Mouse (Mus musculus): ENCODE data around the gene Cbwd1. TPM values are rescaled to one million over a fixed set of nuclear protein-coding genes. Genes with fewer than 3 reads are reported as not detected.

The Cbwd1 gene
- polyA plus RNA-seq, 1 experiment from 2014 or later, result 20.7 TPM

DNA sequence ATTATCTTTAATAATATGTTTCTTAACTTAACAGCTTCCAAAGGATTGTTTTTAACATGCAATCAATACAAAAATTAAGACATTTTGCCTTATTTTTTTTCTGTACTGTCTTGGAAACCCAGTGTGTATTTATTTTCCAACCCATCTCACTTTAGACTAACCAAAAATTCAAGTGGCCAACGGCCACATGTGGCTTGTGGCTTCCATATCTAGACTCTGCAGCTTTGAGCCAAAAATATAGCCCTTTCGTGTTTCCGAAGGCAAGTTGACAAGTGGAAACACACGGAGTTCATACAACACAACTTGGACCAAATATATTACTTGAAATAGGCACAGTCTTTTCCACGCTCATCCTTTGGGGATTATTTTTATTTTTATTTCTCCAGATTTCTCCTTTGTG is 37.2 kb upstream of the Cbwd1 start:
- H3K4me3 ChIP-seq (ENCODE audit: low read depth, low read length), result no peak overlapping the region
- H3K27ac ChIP-seq (ENCODE audit: low read depth, low read length), result no peak overlapping the region
- no peak overlapping the region for H3K4me2 ChIP-seq (ENCODE audit: low read depth)
- no peak overlapping the region for H3K9ac ChIP-seq (ENCODE audit: low read length)
- WGBS, result 75% methylated on average over 5 of the region's 5 CpGs
- H3K4me1 ChIP-seq (ENCODE audit: control insufficient read depth, insufficient read depth, low read length), result no peaks in the 10 kb centered on the region
- H3K36me3 ChIP-seq (ENCODE audit: control insufficient read depth, insufficient read depth, low read length), result no peaks in the 10 kb centered on the region
- H3K27me3 ChIP-seq (ENCODE audit: control insufficient read depth, insufficient read depth, low read length), result peaks cover 35% of the 10 kb centered on the region
- no peak for DNase-seq (ENCODE audit: low spot score)
- ATAC-seq (ENCODE audit: insufficient read depth, low FRiP score, low TSS enrichment), result no peak
- no peaks in the 10 kb centered on the region for H3K9me3 ChIP-seq (ENCODE audit: control insufficient read depth, low read length)

DNA sequence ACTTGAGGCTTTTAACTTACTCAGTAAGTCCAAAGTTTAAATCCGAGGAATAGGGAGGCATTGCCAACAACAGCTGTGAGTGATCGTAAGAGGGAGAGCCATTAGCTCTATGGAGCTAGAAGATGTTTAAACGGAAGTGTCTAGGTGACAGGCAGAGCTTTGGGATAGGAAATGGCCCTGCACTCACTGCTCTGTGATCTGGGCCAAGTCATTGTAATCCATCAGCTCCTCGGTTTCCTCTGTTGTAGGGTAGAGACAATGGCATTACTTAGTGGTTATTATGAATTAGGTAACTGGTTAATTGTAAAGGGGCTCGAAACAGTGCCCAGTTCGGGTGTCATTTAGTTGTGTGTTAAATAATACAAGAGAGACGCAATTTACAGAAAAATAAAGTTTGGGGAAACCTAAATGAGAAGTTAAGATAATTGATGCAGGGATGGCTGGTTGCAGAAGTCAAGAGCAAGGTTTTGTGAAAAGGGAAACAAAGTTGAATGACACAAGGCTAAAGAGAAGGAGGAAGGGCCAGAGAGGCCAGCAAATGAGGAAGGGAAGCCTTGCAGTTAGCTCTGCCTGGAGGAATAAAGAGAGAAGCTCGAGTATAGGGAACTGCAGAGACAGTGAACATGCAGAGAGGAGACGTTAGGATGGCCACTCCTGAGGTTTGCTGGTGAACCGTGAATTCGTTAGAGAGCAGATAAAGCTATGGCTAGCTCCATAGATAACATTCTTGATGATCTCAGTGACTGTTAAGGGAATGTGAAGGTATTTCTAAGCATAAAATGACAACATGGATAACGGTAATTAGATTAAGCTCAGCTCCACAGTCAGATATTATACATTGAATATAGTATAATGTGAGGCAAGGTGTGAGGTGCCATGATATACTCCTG is 35.6 kb upstream of the Cbwd1 start:
- H3K4me2 ChIP-seq (ENCODE audit: low read depth), result no peak overlapping the region
- no peak overlapping the region for H3K9ac ChIP-seq (ENCODE audit: low read length)
- no peak overlapping the region for H3K27ac ChIP-seq (ENCODE audit: low read depth, low read length)
- H3K9me3 ChIP-seq (ENCODE audit: control insufficient read depth, low read length), result no peaks in the 10 kb centered on the region
- WGBS, result 72% methylated on average over 12 of the region's 12 CpGs
- H3K27me3 ChIP-seq (ENCODE audit: control insufficient read depth, insufficient read depth, low read length), result peaks cover 35% of the 10 kb centered on the region
- H3K4me3 ChIP-seq (ENCODE audit: low read depth, low read length), result no peak overlapping the region
- H3K36me3 ChIP-seq (ENCODE audit: control insufficient read depth, insufficient read depth, low read length), result no peaks in the 10 kb centered on the region
- H3K4me1 ChIP-seq (ENCODE audit: control insufficient read depth, insufficient read depth, low read length), result no peaks in the 10 kb centered on the region
- DNase-seq (ENCODE audit: low spot score) (no peak), ATAC-seq (ENCODE audit: insufficient read depth, low FRiP score, low TSS enrichment) (no peak)

DNA sequence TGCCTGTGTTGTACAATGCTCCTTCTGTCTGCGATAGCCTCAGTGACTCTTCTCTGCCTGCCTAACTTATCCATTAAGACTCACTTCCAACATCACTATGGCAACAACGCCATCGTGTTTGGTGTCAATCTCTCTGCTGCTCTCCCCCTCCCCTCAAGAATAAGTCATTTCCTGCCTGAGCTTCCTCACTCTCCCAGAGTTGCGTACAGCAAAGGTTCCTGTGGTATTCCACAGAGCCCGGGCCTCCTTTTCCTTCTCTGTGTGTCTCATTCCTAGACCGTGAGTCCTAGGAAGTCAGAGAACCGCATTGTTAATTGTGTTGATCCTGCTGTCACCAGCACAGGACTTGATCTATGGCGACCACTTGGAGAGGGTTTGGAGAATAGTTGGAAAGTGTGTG is 33.5 kb upstream of the Cbwd1 start:
- Histone ChIP-seq H3K27ac (ENCODE audit: low read depth, low read length) (no peak overlapping the region), H3K4me3 (ENCODE audit: low read depth, low read length) (no peak overlapping the region), H3K9ac (ENCODE audit: low read length) (no peak overlapping the region), H3K4me2 (ENCODE audit: low read depth) (no peak overlapping the region), H3K4me1 (ENCODE audit: control insufficient read depth, insufficient read depth, low read length) (no peaks in the 10 kb centered on the region), H3K27me3 (ENCODE audit: control insufficient read depth, insufficient read depth, low read length) (peaks cover 20% of the 10 kb centered on the region), H3K9me3 (ENCODE audit: control insufficient read depth, low read length) (no peaks in the 10 kb centered on the region), H3K36me3 (ENCODE audit: control insufficient read depth, insufficient read depth, low read length) (no peaks in the 10 kb centered on the region)
- 42% methylated on average over 8 of the region's 8 CpGs for WGBS
- DNase-seq (ENCODE audit: low spot score) (no peak), ATAC-seq (ENCODE audit: insufficient read depth, low FRiP score, low TSS enrichment) (no peak)

DNA sequence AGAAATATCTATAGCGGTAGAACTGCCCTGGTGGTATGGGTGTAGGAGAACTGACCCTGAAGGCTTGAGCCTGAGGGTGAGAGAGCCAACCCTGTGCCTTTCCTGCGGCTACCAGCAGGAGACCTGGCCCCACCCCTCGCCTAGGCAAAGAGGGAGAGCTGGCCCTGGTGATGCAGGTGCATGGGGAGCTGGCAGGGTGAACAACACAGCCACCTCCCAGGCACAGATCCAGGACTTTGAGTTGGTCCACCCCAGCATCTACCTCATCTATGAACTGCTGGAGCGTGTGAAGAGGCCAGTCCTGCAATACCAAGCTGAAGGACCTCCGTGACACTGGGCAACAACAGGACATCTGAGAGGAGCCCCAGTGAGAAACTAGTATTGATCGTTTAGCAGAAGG is 32.1 kb upstream of the Cbwd1 start:
- ATAC-seq (ENCODE audit: insufficient read depth, low FRiP score, low TSS enrichment), result no peak
- 65% methylated on average over 6 of the region's 6 CpGs for WGBS
- no peak for DNase-seq (ENCODE audit: low spot score)
- no peak overlapping the region for H3K4me2 ChIP-seq (ENCODE audit: low read depth)
- no peaks in the 10 kb centered on the region for H3K9me3 ChIP-seq (ENCODE audit: control insufficient read depth, low read length)
- H3K27ac ChIP-seq (ENCODE audit: low read depth, low read length), result no peak overlapping the region
- no peaks in the 10 kb centered on the region for H3K4me1 ChIP-seq (ENCODE audit: control insufficient read depth, insufficient read depth, low read length)
- H3K9ac ChIP-seq (ENCODE audit: low read length), result no peak overlapping the region
- no peaks in the 10 kb centered on the region for H3K36me3 ChIP-seq (ENCODE audit: control insufficient read depth, insufficient read depth, low read length)
- peaks cover 6% of the 10 kb centered on the region; the same call in 1 of the 2 replicates for H3K27me3 ChIP-seq (ENCODE audit: control insufficient read depth, insufficient read depth, low read length)
- no peak overlapping the region for H3K4me3 ChIP-seq (ENCODE audit: low read depth, low read length)

DNA sequence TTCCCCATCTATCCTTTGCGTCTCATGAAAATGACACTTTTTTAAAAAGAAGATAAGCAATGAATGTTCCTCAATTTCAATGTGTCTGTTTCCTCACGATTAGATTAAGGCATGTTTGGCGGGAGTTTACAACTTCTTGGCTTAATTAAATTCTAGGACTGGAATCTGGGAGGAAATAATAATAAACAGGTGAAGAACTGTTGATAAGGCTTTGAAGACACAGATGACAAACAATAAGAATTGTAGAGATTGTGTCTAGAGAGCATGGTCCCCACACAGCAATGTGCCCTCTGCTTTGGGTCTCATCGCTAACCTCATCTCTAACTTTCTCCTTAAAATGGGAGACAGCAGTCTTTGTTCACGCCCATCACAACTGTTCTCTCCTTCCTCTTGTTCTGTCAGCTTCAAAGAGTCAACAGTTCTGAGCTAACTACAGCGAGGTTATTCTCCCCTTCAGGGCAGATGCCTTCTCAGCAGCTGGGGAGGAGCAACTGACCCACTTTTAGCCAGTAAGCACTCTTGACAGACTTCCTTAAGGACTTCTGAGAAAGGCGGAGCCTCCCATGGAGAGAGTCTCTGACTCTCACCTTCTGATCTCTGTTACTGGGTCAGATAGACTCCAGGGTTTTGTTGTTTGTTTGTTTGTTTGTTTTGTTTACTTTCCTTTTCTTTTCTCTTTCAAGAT is 28.9 kb upstream of the Cbwd1 start:
- DNase-seq (ENCODE audit: low spot score) (no peak), ATAC-seq (ENCODE audit: insufficient read depth, low FRiP score, low TSS enrichment) (no peak)
- Histone ChIP-seq H3K27me3 (ENCODE audit: control insufficient read depth, insufficient read depth, low read length) (no peaks in the 10 kb centered on the region), H3K9me3 (ENCODE audit: control insufficient read depth, low read length) (no peaks in the 10 kb centered on the region), H3K4me3 (ENCODE audit: low read depth, low read length) (no peak overlapping the region), H3K4me1 (ENCODE audit: control insufficient read depth, insufficient read depth, low read length) (no peaks in the 10 kb centered on the region), H3K36me3 (ENCODE audit: control insufficient read depth, insufficient read depth, low read length) (no peaks in the 10 kb centered on the region), H3K9ac (ENCODE audit: low read length) (no peak overlapping the region), H3K4me2 (ENCODE audit: low read depth) (no peak overlapping the region), H3K27ac (ENCODE audit: low read depth, low read length) (no peak overlapping the region)
- 79% methylated on average over 7 of the region's 7 CpGs for WGBS

DNA sequence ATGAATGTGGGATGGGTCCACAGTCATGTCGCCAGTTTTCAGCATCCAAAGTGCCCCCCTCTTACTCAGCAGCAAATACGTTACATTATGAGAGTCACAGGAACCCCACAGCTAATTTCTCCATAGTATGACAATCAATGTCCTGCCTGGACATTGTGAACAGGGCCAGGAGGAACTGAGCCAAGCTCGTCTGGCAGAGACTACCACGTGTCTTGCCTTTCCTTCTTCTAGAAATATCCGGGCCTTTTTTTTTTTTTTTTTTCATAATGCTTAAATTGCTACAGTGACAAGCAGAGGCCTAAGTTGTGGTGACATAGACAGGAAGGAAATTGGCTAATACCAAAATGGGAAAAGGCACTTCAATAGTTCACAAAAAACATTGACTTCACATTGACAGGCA is 27.4 kb upstream of the Cbwd1 start:
- Histone ChIP-seq H3K4me1 (ENCODE audit: control insufficient read depth, insufficient read depth, low read length) (no peaks in the 10 kb centered on the region), H3K9me3 (ENCODE audit: control insufficient read depth, low read length) (no peaks in the 10 kb centered on the region), H3K4me3 (ENCODE audit: low read depth, low read length) (no peak overlapping the region), H3K27ac (ENCODE audit: low read depth, low read length) (no peak overlapping the region), H3K4me2 (ENCODE audit: low read depth) (no peak overlapping the region), H3K9ac (ENCODE audit: low read length) (no peak overlapping the region), H3K36me3 (ENCODE audit: control insufficient read depth, insufficient read depth, low read length) (no peaks in the 10 kb centered on the region), H3K27me3 (ENCODE audit: control insufficient read depth, insufficient read depth, low read length) (no peaks in the 10 kb centered on the region)
- 89% methylated on average over 5 of the region's 5 CpGs for WGBS
- DNase-seq (ENCODE audit: low spot score) (no peak), ATAC-seq (ENCODE audit: insufficient read depth, low FRiP score, low TSS enrichment) (no peak)

DNA sequence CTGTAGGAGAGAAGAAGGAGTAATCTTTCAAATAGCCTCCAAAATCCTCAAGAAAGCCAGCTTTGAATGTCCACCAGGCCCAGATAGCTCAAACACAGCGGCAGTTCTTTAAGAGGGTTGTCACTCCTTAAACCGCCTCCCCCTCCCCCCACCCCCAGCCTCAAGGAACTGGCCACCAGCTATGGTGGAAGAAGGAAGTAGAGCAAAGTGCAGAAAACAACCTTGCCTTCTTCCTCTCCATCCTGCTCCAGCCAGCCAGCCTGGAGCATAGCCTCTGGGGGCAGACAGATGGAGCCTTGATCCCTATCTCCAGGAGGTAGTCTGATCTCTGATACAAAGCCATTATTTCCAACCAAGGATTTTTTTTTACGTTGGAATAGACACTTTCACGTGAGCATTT is 25.9 kb upstream of the Cbwd1 start:
- Histone ChIP-seq H3K4me2 (ENCODE audit: low read depth) (no peak overlapping the region), H3K27ac (ENCODE audit: low read depth, low read length) (no peak overlapping the region), H3K9me3 (ENCODE audit: control insufficient read depth, low read length) (no peaks in the 10 kb centered on the region), H3K9ac (ENCODE audit: low read length) (no peak overlapping the region), H3K4me1 (ENCODE audit: control insufficient read depth, insufficient read depth, low read length) (no peaks in the 10 kb centered on the region), H3K4me3 (ENCODE audit: low read depth, low read length) (no peak overlapping the region), H3K27me3 (ENCODE audit: control insufficient read depth, insufficient read depth, low read length) (no peaks in the 10 kb centered on the region), H3K36me3 (ENCODE audit: control insufficient read depth, insufficient read depth, low read length) (no peaks in the 10 kb centered on the region)
- DNase-seq (ENCODE audit: low spot score) (no peak), ATAC-seq (ENCODE audit: insufficient read depth, low FRiP score, low TSS enrichment) (no peak)
- 76% methylated on average over 4 of the region's 4 CpGs for WGBS

DNA sequence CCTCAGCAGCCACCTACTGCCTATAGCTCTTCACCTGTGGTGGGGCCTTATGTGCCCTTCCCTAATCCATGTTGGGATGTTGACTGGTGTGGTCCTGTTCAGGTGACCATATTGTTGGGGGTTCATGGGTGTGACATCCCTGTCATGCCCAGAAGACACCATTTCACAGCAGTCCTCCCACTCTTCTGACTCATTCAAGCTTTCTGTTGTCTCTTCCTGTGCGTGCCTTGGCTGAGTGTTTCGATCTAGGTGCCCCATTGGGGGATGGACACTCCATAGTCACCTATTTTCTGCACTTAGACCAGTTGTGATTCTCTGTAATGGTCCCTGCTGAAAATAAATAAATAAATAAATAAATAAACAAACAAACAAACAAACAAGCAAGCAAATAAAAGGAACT is 23.6 kb upstream of the Cbwd1 start:
- WGBS, result 96% methylated on average over 2 of the region's 2 CpGs
- Histone ChIP-seq H3K27ac (ENCODE audit: low read depth, low read length) (no peak overlapping the region), H3K4me2 (ENCODE audit: low read depth) (no peak overlapping the region), H3K4me3 (ENCODE audit: low read depth, low read length) (no peak overlapping the region), H3K9ac (ENCODE audit: low read length) (no peak overlapping the region), H3K27me3 (ENCODE audit: control insufficient read depth, insufficient read depth, low read length) (no peaks in the 10 kb centered on the region), H3K4me1 (ENCODE audit: control insufficient read depth, insufficient read depth, low read length) (no peaks in the 10 kb centered on the region; the same call in 1 of the 2 replicates), H3K9me3 (ENCODE audit: control insufficient read depth, low read length) (no peaks in the 10 kb centered on the region), H3K36me3 (ENCODE audit: control insufficient read depth, insufficient read depth, low read length) (no peaks in the 10 kb centered on the region)
- no peak for ATAC-seq (ENCODE audit: insufficient read depth, low FRiP score, low TSS enrichment)
- DNase-seq (ENCODE audit: low spot score), result no peak
